Mouse (Mus musculus): ENCODE measurements around the gene Ugt1a1. TPM values are rescaled to one million over a fixed set of nuclear protein-coding genes. Genes with fewer than 3 reads are reported as not detected.

The Ugt1a1 gene
- polyA plus RNA-seq, 1 experiment: not detected

DNA sequence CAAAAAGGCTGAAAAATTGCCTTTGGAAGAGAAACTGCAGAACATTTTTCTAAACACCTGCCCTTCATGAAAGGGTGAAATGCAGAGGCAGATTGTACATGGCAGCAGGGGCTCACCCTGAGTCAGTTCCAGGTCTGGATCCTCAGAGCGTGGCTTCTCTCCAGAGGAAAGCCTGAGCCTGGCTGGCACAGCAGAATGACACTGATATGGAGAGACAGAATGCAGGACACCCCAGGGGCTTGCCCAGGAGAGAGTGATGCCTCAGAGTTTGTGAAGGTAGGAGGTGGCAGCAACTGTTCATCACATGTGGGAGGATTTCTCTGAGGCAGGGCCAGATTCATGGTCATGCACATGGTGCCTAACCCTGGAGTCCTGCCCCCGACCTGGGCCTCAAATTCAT is 11.8 kb upstream of the Ugt1a1 start:
- peak; percentile 60 to 73 for DNase-seq
- TF ChIP-seq CTCF (IDR thresholded peaks at IDR 0.05; ENCODE audit: borderline replicate concordance, insufficient read depth, low read depth, low read length): no peak
- TF ChIP-seq POLR2A (IDR thresholded peaks at IDR 0.05; ENCODE audit: borderline replicate concordance, insufficient read depth, low read length): no peak
- WGBS: 18% methylated on average over 2 of the region's 2 CpGs
- Histone ChIP-seq H3K4me3 (replicated peaks; ENCODE audit: insufficient read depth, low read depth, low read length) (no peak overlapping the region), H3K4me1 (ENCODE audit: control insufficient read depth, insufficient read depth, low read length) (peaks cover 14% of the 10 kb centered on the region), H3K27me3 (ENCODE audit: control insufficient read depth, insufficient read depth, low read length) (no peaks in the 10 kb centered on the region), H3K27ac (ENCODE audit: insufficient read depth, low read length) (peak overlapping the region; percentile 60)

DNA sequence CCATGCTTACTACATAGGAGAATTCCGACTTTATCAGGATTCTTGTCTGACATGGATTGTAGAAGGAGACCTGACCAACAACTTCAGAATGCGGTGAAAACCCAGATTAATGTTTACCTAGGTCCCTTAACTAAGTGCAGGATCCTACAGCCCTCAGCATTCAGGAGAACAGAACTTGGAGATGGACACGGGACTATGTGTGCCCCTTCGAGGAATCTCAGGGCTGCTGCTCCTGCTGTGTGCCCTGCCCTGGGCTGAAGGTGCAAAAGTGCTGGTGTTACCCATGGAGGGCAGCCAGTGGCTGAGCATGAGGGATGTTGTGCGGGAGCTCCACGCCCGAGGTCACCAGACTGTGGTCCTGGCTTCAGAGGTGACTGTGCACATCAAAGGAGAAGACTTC is 11.3 kb upstream of the Ugt1a1 start, which contains the start of gene Ugt1a2:
TSS of gene Ugt1a2 (plus strand) at position 146 of the 400 bp plus-strand sequence.
- Histone ChIP-seq H3K4me3 (replicated peaks; ENCODE audit: insufficient read depth, low read depth, low read length) (no peak within 1 kb of the TSS), H3K27me3 (ENCODE audit: control insufficient read depth, insufficient read depth, low read length) (no peaks in the 10 kb centered on the region), H3K4me1 (ENCODE audit: control insufficient read depth, insufficient read depth, low read length) (peaks cover 14% of the 10 kb centered on the region), H3K27ac (ENCODE audit: insufficient read depth, low read length) (peak within 1 kb of the TSS; percentile 60)
- no peak for TF ChIP-seq POLR2A (IDR thresholded peaks at IDR 0.05; ENCODE audit: borderline replicate concordance, insufficient read depth, low read length)
- no peak for DNase-seq
- WGBS: 73% methylated on average over 7 of the region's 7 CpGs

DNA sequence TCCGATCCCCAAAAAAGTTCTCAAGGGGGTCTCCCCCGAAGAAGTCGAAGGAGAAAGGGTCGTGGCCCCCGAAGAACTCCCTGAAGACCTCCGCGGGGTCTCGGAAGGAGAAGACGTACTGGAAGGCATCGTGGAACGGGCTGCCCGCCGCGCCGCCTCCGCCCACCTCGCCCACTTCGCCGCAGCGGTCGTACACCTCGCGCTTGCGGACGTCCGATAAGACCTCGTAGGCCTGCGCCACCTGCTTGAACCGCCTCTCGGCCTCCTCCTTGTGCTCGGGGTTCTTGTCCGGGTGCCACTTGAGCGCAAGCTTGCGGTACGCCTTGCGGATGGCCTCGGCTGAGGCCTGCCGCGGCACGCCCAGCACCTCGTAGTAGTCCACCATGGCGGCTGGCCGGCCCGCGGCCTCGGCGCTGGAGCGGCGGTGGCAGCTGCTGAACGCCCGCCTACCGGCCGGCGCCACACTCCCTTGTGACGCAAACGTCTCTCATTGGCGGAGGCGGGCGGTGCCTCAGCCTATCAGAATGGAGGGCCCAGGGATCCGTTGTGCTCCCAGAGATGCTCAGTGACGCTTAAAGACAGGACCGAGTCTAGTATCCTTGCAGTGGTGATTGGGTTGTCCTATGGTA is 6.4 kb upstream of the Ugt1a1 start, which contains the start of gene Dnajb3:
TSS of gene Dnajb3 (minus strand) at position 489 of the 629 bp plus-strand sequence.
- peak; percentile 55 for TF ChIP-seq POLR2A (IDR thresholded peaks at IDR 0.05; ENCODE audit: borderline replicate concordance, insufficient read depth, low read length)
- no peak for TF ChIP-seq CTCF (IDR thresholded peaks at IDR 0.05; ENCODE audit: borderline replicate concordance, insufficient read depth, low read depth, low read length)
- H3K27ac ChIP-seq (ENCODE audit: insufficient read depth, low read length): no peak within 1 kb of the TSS
- DNase-seq: peak; percentile 89 to 91
- WGBS: 8% methylated on average over 62 of the region's 62 CpGs
- H3K27me3 ChIP-seq (ENCODE audit: control insufficient read depth, insufficient read depth, low read length): no peaks in the 10 kb centered on the region
- H3K4me1 ChIP-seq (ENCODE audit: control insufficient read depth, insufficient read depth, low read length): peaks cover 3% of the 10 kb centered on the region
- peak within 1 kb of the TSS; percentile 74 for H3K4me3 ChIP-seq (replicated peaks; ENCODE audit: insufficient read depth, low read depth, low read length)

DNA sequence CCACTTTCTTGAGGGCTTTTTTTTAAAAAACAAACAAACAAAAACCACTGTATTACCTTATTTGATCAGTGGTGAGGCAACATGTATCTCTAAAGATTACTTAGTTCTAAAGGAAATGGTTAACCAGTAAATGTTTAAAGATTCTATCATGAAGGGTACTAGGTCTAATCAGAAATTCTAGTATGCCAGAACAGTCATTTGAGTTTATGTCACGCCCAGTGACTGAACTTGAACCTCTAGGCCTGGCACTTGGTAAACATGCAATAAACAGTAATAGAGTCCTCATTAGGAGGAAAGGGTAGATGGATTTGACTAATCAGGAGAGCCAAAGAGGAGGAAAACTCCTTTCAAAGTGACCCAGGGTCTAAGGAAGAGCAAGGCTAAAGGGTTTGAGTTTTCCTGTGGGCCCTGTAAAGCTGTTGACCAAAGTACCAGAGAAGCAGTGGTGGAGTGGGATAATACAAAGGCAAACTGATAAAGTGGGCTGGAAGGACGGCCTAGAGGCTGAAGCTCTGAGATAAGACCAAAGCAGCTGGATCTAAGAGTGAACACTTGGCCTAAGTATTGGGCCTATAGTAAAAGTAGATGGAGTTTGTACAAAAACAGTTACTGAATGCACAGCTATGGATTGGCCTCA is 4.8 kb upstream of the Ugt1a1 start:
- H3K27me3 ChIP-seq (ENCODE audit: control insufficient read depth, insufficient read depth, low read length): no peaks in the 10 kb centered on the region
- no peak overlapping the region for H3K4me3 ChIP-seq (replicated peaks; ENCODE audit: insufficient read depth, low read depth, low read length)
- TF ChIP-seq POLR2A (IDR thresholded peaks at IDR 0.05; ENCODE audit: borderline replicate concordance, insufficient read depth, low read length) (no peak), CTCF (IDR thresholded peaks at IDR 0.05; ENCODE audit: borderline replicate concordance, insufficient read depth, low read depth, low read length) (no peak)
- WGBS: 92% methylated on average over 2 of the region's 2 CpGs
- DNase-seq: no peak
- no peak overlapping the region for H3K27ac ChIP-seq (ENCODE audit: insufficient read depth, low read length)
- H3K4me1 ChIP-seq (ENCODE audit: control insufficient read depth, insufficient read depth, low read length): no peaks in the 10 kb centered on the region

DNA sequence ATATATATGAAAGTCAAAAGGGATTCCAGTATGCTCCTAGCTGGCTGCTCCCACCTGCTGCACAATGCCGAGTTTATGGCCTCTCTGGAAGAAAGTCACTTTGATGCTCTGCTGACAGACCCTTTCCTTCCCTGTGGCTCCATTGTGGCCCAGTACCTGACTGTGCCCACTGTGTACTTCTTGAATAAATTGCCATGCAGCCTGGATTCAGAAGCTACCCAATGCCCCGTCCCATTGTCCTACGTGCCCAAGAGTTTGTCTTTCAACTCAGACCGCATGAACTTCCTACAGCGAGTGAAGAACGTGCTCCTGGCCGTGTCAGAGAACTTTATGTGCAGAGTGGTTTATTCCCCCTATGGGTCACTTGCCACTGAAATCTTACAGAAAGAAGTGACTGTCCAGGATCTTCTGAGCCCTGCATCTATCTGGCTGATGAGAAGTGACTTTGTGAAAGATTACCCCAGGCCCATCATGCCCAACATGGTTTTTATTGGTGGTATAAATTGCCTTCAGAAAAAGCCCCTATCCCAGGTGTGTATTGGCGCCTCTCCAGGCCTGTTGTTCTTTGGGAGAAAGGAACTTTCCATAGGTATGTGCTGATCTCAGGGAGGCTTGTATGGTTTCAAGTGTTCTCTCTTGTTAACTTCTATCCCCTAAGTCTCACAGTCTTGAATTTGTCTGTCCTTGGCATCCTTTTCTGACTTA is 734 bp downstream of the Ugt1a1 start:
- WGBS: 58% methylated on average over 8 of the region's 8 CpGs
- DNase-seq: no peak
- Histone ChIP-seq H3K4me1 (ENCODE audit: control insufficient read depth, insufficient read depth, low read length) (no peaks in the 10 kb centered on the region), H3K27me3 (ENCODE audit: control insufficient read depth, insufficient read depth, low read length) (no peaks in the 10 kb centered on the region; the same call in 1 of the 2 replicates), H3K27ac (ENCODE audit: insufficient read depth, low read length) (no peak overlapping the region), H3K4me3 (replicated peaks; ENCODE audit: insufficient read depth, low read depth, low read length) (no peak overlapping the region)
- TF ChIP-seq CTCF (IDR thresholded peaks at IDR 0.05; ENCODE audit: borderline replicate concordance, insufficient read depth, low read depth, low read length) (no peak), POLR2A (IDR thresholded peaks at IDR 0.05; ENCODE audit: borderline replicate concordance, insufficient read depth, low read length) (no peak)

DNA sequence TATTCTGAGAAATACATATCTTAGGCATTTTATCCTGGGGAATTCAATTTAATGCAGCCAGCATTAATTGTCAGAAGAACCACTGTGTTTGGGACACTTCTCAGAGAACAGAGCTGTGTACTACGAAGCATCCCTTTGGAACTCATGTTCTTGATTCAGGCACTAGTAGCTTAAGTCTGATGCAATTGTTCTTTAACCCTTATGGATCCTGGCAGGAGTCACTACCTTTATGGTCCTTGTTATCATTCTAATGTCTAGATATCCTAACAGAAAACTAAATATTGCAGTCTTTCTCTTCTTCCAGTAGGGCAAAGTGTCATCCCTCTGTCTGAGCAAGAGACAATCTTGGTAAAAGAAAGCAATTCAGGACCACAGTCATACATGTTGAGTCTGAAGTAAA is 1.3 kb downstream of the Ugt1a1 start:
- TF ChIP-seq POLR2A (IDR thresholded peaks at IDR 0.05; ENCODE audit: borderline replicate concordance, insufficient read depth, low read length) (no peak), CTCF (IDR thresholded peaks at IDR 0.05; ENCODE audit: borderline replicate concordance, insufficient read depth, low read depth, low read length) (no peak)
- Histone ChIP-seq H3K4me3 (replicated peaks; ENCODE audit: insufficient read depth, low read depth, low read length) (no peak overlapping the region), H3K27me3 (ENCODE audit: control insufficient read depth, insufficient read depth, low read length) (no peaks in the 10 kb centered on the region; the same call in 1 of the 2 replicates), H3K4me1 (ENCODE audit: control insufficient read depth, insufficient read depth, low read length) (no peaks in the 10 kb centered on the region), H3K27ac (ENCODE audit: insufficient read depth, low read length) (no peak overlapping the region)
- no peak for DNase-seq
- WGBS: 73% methylated on average over 1 of the region's 1 CpGs

DNA sequence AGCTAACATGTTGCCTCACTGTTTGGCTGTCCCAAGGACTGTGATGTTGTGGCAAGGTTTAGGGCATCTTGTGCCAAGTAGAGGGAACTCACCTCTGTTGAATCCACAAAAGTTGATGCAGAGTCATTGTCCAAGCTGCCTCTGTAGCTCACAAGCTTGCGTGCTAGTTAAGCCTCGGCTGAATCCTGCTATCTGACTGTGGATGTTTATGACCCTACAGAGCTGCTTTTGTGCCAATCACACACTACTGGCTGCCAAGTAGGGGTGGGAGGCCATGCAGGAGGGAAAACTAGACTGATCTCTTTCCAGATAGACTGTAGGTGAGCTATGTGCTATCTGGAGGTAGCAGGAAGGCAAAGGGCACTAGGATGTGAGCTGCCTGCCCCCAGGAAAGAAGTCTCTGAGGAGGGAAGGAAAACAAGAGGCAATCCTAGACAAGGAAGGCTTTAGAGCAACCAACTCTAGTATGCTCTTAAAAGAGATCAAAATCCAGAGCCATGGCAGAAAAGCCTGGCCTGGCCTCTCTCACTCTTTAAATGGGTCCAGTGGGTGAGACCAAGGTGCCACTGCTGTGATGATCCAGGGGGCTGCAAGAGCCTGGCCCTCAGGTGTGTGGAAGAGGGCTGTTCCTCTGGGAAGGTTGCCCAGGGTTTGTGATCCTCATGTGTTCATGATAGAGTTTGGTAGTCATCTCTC is 2.2 kb downstream of the Ugt1a1 start:
- no peak for DNase-seq
- Histone ChIP-seq H3K27ac (ENCODE audit: insufficient read depth, low read length) (no peak overlapping the region), H3K4me3 (replicated peaks; ENCODE audit: insufficient read depth, low read depth, low read length) (no peak overlapping the region), H3K4me1 (ENCODE audit: control insufficient read depth, insufficient read depth, low read length) (no peaks in the 10 kb centered on the region), H3K27me3 (ENCODE audit: control insufficient read depth, insufficient read depth, low read length) (no peaks in the 10 kb centered on the region; the same call in 1 of the 2 replicates)
- TF ChIP-seq POLR2A (IDR thresholded peaks at IDR 0.05; ENCODE audit: borderline replicate concordance, insufficient read depth, low read length) (no peak), CTCF (IDR thresholded peaks at IDR 0.05; ENCODE audit: borderline replicate concordance, insufficient read depth, low read depth, low read length) (no peak; the same call in 1 of the 2 replicates)
- 65% methylated on average over 2 of the region's 2 CpGs for WGBS

Data from cerebellum, adult 2 months (tissue).